Mouse (Mus musculus) CD4-positive naive resting alpha-beta T cell, adult 76 days (primary cell): Measurements from ENCODE around the gene Capn13. TPM values are rescaled to one million over a fixed set of nuclear protein-coding genes. Genes with fewer than 3 reads are reported as not detected.

ENCODE experiments used
- total RNA-seq: library from RNA; stranded (reverse); gene quantifications from one replicate; pipeline ENCODE4 v1.2.4, GENCODE M21; 2023

Capn13 gene
- total RNA-seq, result not detected

DNA sequence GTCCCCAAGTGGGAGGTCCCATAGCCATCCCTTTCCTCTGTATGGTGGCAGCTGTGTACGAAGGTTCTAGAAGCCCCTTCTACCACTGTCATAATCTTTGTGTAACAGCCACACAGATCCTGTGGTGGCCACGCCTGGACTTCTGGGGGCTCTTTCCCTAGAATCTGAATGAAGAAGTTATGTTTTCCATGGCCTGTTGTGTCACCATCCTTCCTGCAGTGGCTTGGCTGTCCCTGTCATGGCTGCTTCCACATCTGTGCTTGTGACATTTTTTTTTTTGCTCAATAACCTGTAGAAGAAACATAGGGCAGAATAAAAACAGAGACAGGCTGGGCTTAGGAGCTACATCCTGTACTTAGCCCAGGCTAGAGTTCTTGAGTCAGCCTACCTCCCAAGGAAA is at the start of gene Capn13:
Capn13 (minus strand) TSS at position 5 of the 400 bp plus-strand sequence.

